Mouse (Mus musculus) MEL (cell line): ENCODE measurements around the gene Ptk7. TPM values are rescaled to one million over a fixed set of nuclear protein-coding genes. Genes with fewer than 3 reads are reported as not detected.

ENCODE experiments used
- DNase-seq: peaks from one replicate; pipeline ENCODE4 v3.0.0; 2011; ENCODE audit warnings: low read depth, low spot score
- H3K27ac ChIP-seq: 2 replicates; pipeline ENCODE4 v1.5.1; 2012; ENCODE audit warnings: low read depth, mild to moderate bottlenecking, control low read depth, low read length, moderate library complexity; ENCODE audit not compliant: control insufficient read depth
- H3K27me3 ChIP-seq, 2 experiments: fragments of 150-350 bp in 1 of 2; sonication (generic) in 1 of 2; 2 replicates each; pipeline ENCODE4 v1.6.1; 2012; ENCODE audit warnings: low read length in 2 of 2, mild to moderate bottlenecking in 2 of 2, improper control_type of control experiment in 1 of 2, moderate library complexity in 1 of 2; ENCODE audit not compliant: insufficient read depth in 2 of 2, control insufficient read depth in 1 of 2
- H3K36me3 ChIP-seq, 2 experiments: 2 replicates each; pipeline ENCODE4 v1.6.1; 2012 to 2014; ENCODE audit warnings: low read length in 2 of 2, improper control_type of control experiment in 1 of 2, inconsistent platforms in 1 of 2, mild to moderate bottlenecking in 1 of 2; ENCODE audit not compliant: insufficient read depth in 2 of 2, control insufficient read depth in 1 of 2
- H3K4me1 ChIP-seq, 2 experiments: fragments of 150-350 bp in 1 of 2; sonication (generic) in 1 of 2; 2 replicates each; pipeline ENCODE4 v1.6.1; 2012; ENCODE audit warnings: low read length in 2 of 2, improper control_type of control experiment in 1 of 2, mild to moderate bottlenecking in 1 of 2; ENCODE audit not compliant: insufficient read depth in 2 of 2, control insufficient read depth in 1 of 2
- H3K4me3 ChIP-seq, 2 experiments: fragments of 150-350 bp in 1 of 2; sonication (generic) in 1 of 2; 2 replicates each; pipeline ENCODE4 v1.5.1; 2012; ENCODE audit warnings: low read depth in 2 of 2, low read length in 2 of 2, mild to moderate bottlenecking in 2 of 2, moderate library complexity in 2 of 2, control low read depth in 1 of 2, improper control_type of control experiment in 1 of 2; ENCODE audit not compliant: control insufficient read depth in 1 of 2, insufficient read depth in 1 of 2
- H3K79me2 ChIP-seq: 2 replicates; pipeline ENCODE4 v1.6.1; 2012; ENCODE audit warnings: mild to moderate bottlenecking, low read length, moderate library complexity; ENCODE audit not compliant: control insufficient read depth, poor library complexity, insufficient read depth
- H3K9ac ChIP-seq: 2 replicates; pipeline ENCODE4 v1.6.1; 2012; ENCODE audit warnings: low read depth, mild to moderate bottlenecking, control low read depth, low read length, moderate library complexity; ENCODE audit not compliant: control insufficient read depth, poor library complexity, severe bottlenecking
- H3K9me3 ChIP-seq: fragments of 150-350 bp; sonication (generic); replicated peaks from 2 replicates; pipeline ENCODE4 v1.6.1; 2012; ENCODE audit warnings: mild to moderate bottlenecking, low read length, improper control_type of control experiment, moderate library complexity; ENCODE audit not compliant: insufficient read depth
- BHLHE40 ChIP-seq: IDR thresholded peaks from 2 replicates; pipeline ENCODE4 v1.6.1; 2012; ENCODE audit warnings: low read depth, mild to moderate bottlenecking, inconsistent platforms, low read length, improper control_type of control experiment, borderline replicate concordance
- CHD1 ChIP-seq: IDR thresholded peaks from 2 replicates; pipeline ENCODE4 v1.6.1; 2012; ENCODE audit warnings: low read depth, mild to moderate bottlenecking, inconsistent platforms, low read length, improper control_type of control experiment
- CHD2 ChIP-seq: IDR thresholded peaks from 2 replicates; pipeline ENCODE4 v1.6.1; 2011; ENCODE audit warnings: low read length, improper control_type of control experiment
- E2F4 ChIP-seq: IDR thresholded peaks from 2 replicates; pipeline ENCODE4 v1.6.1; 2011; ENCODE audit warnings: low read depth, low read length, improper control_type of control experiment, borderline replicate concordance
- ELF1 ChIP-seq: IDR thresholded peaks from 2 replicates; pipeline ENCODE4 v1.6.1; 2014; ENCODE audit warnings: low read depth, mild to moderate bottlenecking, inconsistent platforms, low read length, improper control_type of control experiment, moderate library complexity
- EP300 ChIP-seq, 2 experiments: IDR thresholded peaks; 2 replicates each; pipeline ENCODE4 v1.6.1; 2011; ENCODE audit warnings: improper control_type of control experiment in 2 of 2, low read length in 2 of 2, low read depth in 1 of 2, mild to moderate bottlenecking in 1 of 2
- ETS1 ChIP-seq: IDR thresholded peaks from 2 replicates; pipeline ENCODE4 v1.6.1; 2012; ENCODE audit warnings: low read depth, mild to moderate bottlenecking, inconsistent platforms, low read length, improper control_type of control experiment, moderate library complexity
- GATA1 ChIP-seq: IDR thresholded peaks from 2 replicates; pipeline ENCODE4 v1.6.1; 2011; ENCODE audit warnings: low read depth, low read length, improper control_type of control experiment
- HCFC1 ChIP-seq: IDR thresholded peaks from 2 replicates; pipeline ENCODE4 v1.6.1; 2012; ENCODE audit warnings: low read depth, mild to moderate bottlenecking, inconsistent platforms, low read length, improper control_type of control experiment, moderate library complexity
- KAT2A ChIP-seq: conservative IDR thresholded peaks from 2 replicates; pipeline ENCODE4 v1.6.1; 2012; ENCODE audit warnings: low read depth, low read length, improper control_type of control experiment, inconsistent platforms
- MAZ ChIP-seq: IDR thresholded peaks from 2 replicates; pipeline ENCODE4 v1.6.1; 2012; ENCODE audit warnings: low read depth, mild to moderate bottlenecking, inconsistent platforms, low read length, improper control_type of control experiment
- MEF2A ChIP-seq: IDR thresholded peaks from 2 replicates; pipeline ENCODE4 v1.6.1; 2014; ENCODE audit warnings: low read depth, mild to moderate bottlenecking, inconsistent platforms, low read length, improper control_type of control experiment; ENCODE audit not compliant: poor library complexity, insufficient replicate concordance, severe bottlenecking; ENCODE audit errors: extremely low read depth
- MXI1 ChIP-seq: IDR thresholded peaks from 2 replicates; pipeline ENCODE4 v1.6.1; 2011; ENCODE audit warnings: mild to moderate bottlenecking, low read depth, low read length, improper control_type of control experiment
- NELFE ChIP-seq: IDR thresholded peaks from 2 replicates; pipeline ENCODE4 v1.6.1; 2011; ENCODE audit warnings: low read depth, low read length, improper control_type of control experiment
- NRF1 ChIP-seq: IDR thresholded peaks from 2 replicates; pipeline ENCODE4 v1.6.1; 2014; ENCODE audit warnings: low read depth, mild to moderate bottlenecking, inconsistent platforms, low read length, improper control_type of control experiment, moderate library complexity; ENCODE audit not compliant: poor library complexity, insufficient read depth, severe bottlenecking
- POLR2A ChIP-seq, 2 experiments: IDR thresholded peaks; 2 replicates each; pipeline ENCODE4 v1.6.1; 2011 to 2012; ENCODE audit warnings: low read length in 2 of 2, mild to moderate bottlenecking in 2 of 2, control low read depth in 1 of 2, improper control_type of control experiment in 1 of 2, low read depth in 1 of 2, moderate library complexity in 1 of 2; ENCODE audit not compliant: control insufficient read depth in 1 of 2, insufficient read depth in 1 of 2, poor library complexity in 1 of 2
- RAD21 ChIP-seq: IDR thresholded peaks from 2 replicates; pipeline ENCODE4 v1.6.1; 2011; ENCODE audit warnings: mild to moderate bottlenecking, low read depth, low read length, improper control_type of control experiment
- RCOR1 ChIP-seq: IDR thresholded peaks from 2 replicates; pipeline ENCODE4 v1.6.1; 2012; ENCODE audit warnings: low read depth, mild to moderate bottlenecking, inconsistent platforms, low read length, improper control_type of control experiment
- SIN3A ChIP-seq: IDR thresholded peaks from 2 replicates; pipeline ENCODE4 v1.6.1; 2012; ENCODE audit warnings: low read length, improper control_type of control experiment, inconsistent platforms
- SMC3 ChIP-seq: IDR thresholded peaks from 2 replicates; pipeline ENCODE4 v1.6.1; 2011; ENCODE audit warnings: low read depth, low read length, improper control_type of control experiment
- TAL1 ChIP-seq: IDR thresholded peaks from 2 replicates; pipeline ENCODE4 v1.6.1; 2012; ENCODE audit warnings: mild to moderate bottlenecking, inconsistent platforms, low read length, moderate library complexity, mixed read lengths
- TBP ChIP-seq: IDR thresholded peaks from 2 replicates; pipeline ENCODE4 v1.8.0; 2011; ENCODE audit warnings: low read depth, low read length, improper control_type of control experiment
- TCF12 ChIP-seq: IDR thresholded peaks from 2 replicates; pipeline ENCODE4 v1.6.1; 2014; ENCODE audit warnings: low read depth, mild to moderate bottlenecking, inconsistent platforms, low read length, improper control_type of control experiment, moderate library complexity
- UBTF ChIP-seq: IDR thresholded peaks from 2 replicates; pipeline ENCODE4 v1.6.1; 2012; ENCODE audit warnings: low read depth, mild to moderate bottlenecking, inconsistent platforms, low read length, improper control_type of control experiment, moderate library complexity, borderline replicate concordance; ENCODE audit not compliant: insufficient read depth
- USF1 ChIP-seq: IDR thresholded peaks from 2 replicates; pipeline ENCODE4 v1.6.1; 2014; ENCODE audit warnings: low read depth, mild to moderate bottlenecking, inconsistent platforms, low read length, improper control_type of control experiment, moderate library complexity
- USF2 ChIP-seq, 2 experiments: IDR thresholded peaks; 2 replicates each; pipeline ENCODE4 v1.6.1; 2011 to 2012; ENCODE audit warnings: improper control_type of control experiment in 2 of 2, low read length in 2 of 2, borderline replicate concordance in 1 of 2, inconsistent platforms in 1 of 2, low read depth in 1 of 2, mild to moderate bottlenecking in 1 of 2; ENCODE audit not compliant: insufficient read depth in 1 of 2
- ZC3H11A ChIP-seq: IDR thresholded peaks from 2 replicates; pipeline ENCODE4 v1.6.1; 2012; ENCODE audit warnings: low read depth, mild to moderate bottlenecking, inconsistent platforms, low read length, improper control_type of control experiment
- ZKSCAN1 ChIP-seq: IDR thresholded peaks from 2 replicates; pipeline ENCODE4 v1.6.1; 2012; ENCODE audit warnings: low read depth, mild to moderate bottlenecking, inconsistent platforms, low read length, improper control_type of control experiment, moderate library complexity
- ZMIZ1 ChIP-seq: IDR thresholded peaks from 2 replicates; pipeline ENCODE4 v1.6.1; 2012; ENCODE audit warnings: low read depth, mild to moderate bottlenecking, inconsistent platforms, low read length, improper control_type of control experiment, moderate library complexity
- polyA plus RNA-seq, 2 experiments: library from polyadenylated mRNA; stranded (reverse) in 1 of 2; unstranded in 1 of 2; fragments of >175 nt in 1 of 2; fragments of >200 nt in 1 of 2; gene quantifications; 2 replicates each; pipeline versions ENCODE4 v1.2.1 to v1.2.4; 2012; ENCODE audit warnings: low replicate concordance in 2 of 2, low read depth in 1 of 2; ENCODE audit not compliant: insufficient read length in 2 of 2, insufficient read depth in 1 of 2, missing spikeins in 1 of 2
- total RNA-seq: library from RNA; depleted of rRNA; stranded (reverse); fragments of 300-350 nt; gene quantifications from 2 replicates; pipeline ENCODE4 v1.2.3, GENCODE M21; 2012

The Ptk7 gene
- total and polyA plus RNA-seq, 3 experiments = 0.04 to 0.10 TPM; not detected in 1

DNA sequence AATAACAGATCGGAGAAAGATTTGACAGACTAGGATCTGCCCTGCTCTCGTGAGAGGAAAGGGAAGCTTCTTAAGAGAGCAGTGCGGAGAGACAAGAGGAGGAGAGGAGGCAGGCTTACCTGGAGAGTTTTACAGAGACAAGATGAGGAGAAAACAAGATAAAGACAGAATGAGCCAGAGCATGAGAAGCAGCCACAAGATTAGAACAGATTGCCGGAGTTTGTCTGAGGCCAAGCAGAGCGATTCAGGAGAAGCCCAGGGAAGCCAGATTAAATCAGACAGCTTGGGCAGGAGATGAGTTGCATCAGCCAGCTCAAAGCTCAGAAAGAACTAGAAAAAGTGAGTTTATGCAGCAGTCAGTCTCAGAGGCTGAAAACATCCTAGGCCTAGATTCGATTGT lies 40.4 kb downstream of the Ptk7 start:
- peaks cover 7 to 18% of the 10 kb centered on the region in 2 experiments; a peak in 3 of 4 replicates for H3K4me1 ChIP-seq
- no peaks in the 10 kb centered on the region for H3K79me2 ChIP-seq
- H3K9ac ChIP-seq = peak overlapping the region; percentile 62
- H3K4me3 ChIP-seq = peak overlapping the region; percentile 4 to 45; a peak in 3 of 4 replicates
- peak; percentile 36; the same call in 1 of the 2 replicates for TF ChIP-seq KAT2A
- 0 out of 2 replicates have a peak, but pooled peaks have one; percentile 58 for TF ChIP-seq UBTF
- TF ChIP-seq E2F4 = no peak
- TF ChIP-seq ZMIZ1 = no peak
- peak; percentile 76; the same call in 1 of the 2 replicates for TF ChIP-seq RCOR1
- TF ChIP-seq ETS1 = no peak
- TF ChIP-seq TAL1 = no peak
- TF ChIP-seq POLR2A (IDR thresholded peaks at IDR 0.05; ENCODE audit: control insufficient read depth in 1 of 2, insufficient read depth in 1 of 2, low read depth in 1 of 2, low read length in 2 of 2, poor library complexity in 1 of 2) = peak in 1 of 2 experiments; percentile 33; a peak in 1 of 4 replicates
- 0 out of 2 replicates have a peak, but pooled peaks have one; percentile 6 for TF ChIP-seq BHLHE40
- TF ChIP-seq TBP = peak; percentile 33; the same call in 1 of the 2 replicates
- TF ChIP-seq GATA1 = peak; percentile 47
- TF ChIP-seq NRF1 = no peak
- peak; percentile 59 for TF ChIP-seq MXI1
- TF ChIP-seq MEF2A = no peak
- TF ChIP-seq HCFC1 = peak; percentile 49; the same call in 1 of the 2 replicates
- peak; percentile 19; the same call in 1 of the 2 replicates for TF ChIP-seq TCF12
- TF ChIP-seq ZKSCAN1 = no peak
- TF ChIP-seq USF2 (IDR thresholded peaks at IDR 0.05; ENCODE audit: borderline replicate concordance in 1 of 2, insufficient read depth in 1 of 2, low read depth in 1 of 2, low read length in 2 of 2) = no peak
- TF ChIP-seq EP300 (IDR thresholded peaks at IDR 0.05; ENCODE audit: low read depth in 1 of 2, low read length in 2 of 2) = peak; percentile 36 to 42; a peak in 3 of 4 replicates
- no peaks in the 10 kb centered on the region for H3K9me3 ChIP-seq
- H3K27ac ChIP-seq = peak overlapping the region; percentile 88
- H3K27me3 ChIP-seq = no peaks in the 10 kb centered on the region; a peak in 1 of 4 replicates
- DNase-seq = peak; percentile 76
- peaks cover 0 to 6% of the 10 kb centered on the region in 2 experiments; a peak in 1 of 4 replicates for H3K36me3 ChIP-seq

- peaks cover 0 to 6% of the 10 kb centered on the region in 2 experiments; a peak in 1 of 4 replicates for H3K36me3 ChIP-seq
- peak overlapping the region; percentile 88 for H3K27ac ChIP-seq
- peak overlapping the region; percentile 21 to 43 for H3K4me3 ChIP-seq
- no peaks in the 10 kb centered on the region; a peak in 1 of 4 replicates for H3K27me3 ChIP-seq
- H3K9ac ChIP-seq = peak overlapping the region; percentile 62
- DNase-seq = peak; percentile 95
- H3K9me3 ChIP-seq = no peaks in the 10 kb centered on the region
- H3K79me2 ChIP-seq = no peaks in the 10 kb centered on the region
- peaks cover 7 to 18% of the 10 kb centered on the region in 2 experiments; a peak in 3 of 4 replicates for H3K4me1 ChIP-seq
- TF ChIP-seq TBP = 0 out of 2 replicates have a peak, but pooled peaks have one; percentile 3
- no peak for TF ChIP-seq CHD1
- no peak for TF ChIP-seq CHD2
- no peak for TF ChIP-seq TCF12
- TF ChIP-seq MAZ = peak; percentile 73; the same call in 1 of the 2 replicates
- no peak for TF ChIP-seq MXI1
- TF ChIP-seq SIN3A = peak; percentile 22; the same call in 1 of the 2 replicates
- peak; percentile 73 for TF ChIP-seq USF1
- no peak for TF ChIP-seq ELF1
- peak; percentile 22; the same call in 1 of the 2 replicates for TF ChIP-seq NELFE
- TF ChIP-seq MEF2A = no peak
- no peak for TF ChIP-seq RAD21
- 0 out of 2 replicates have a peak, but pooled peaks have one; percentile 23 for TF ChIP-seq ZMIZ1
- no peak for TF ChIP-seq ZC3H11A
- no peak for TF ChIP-seq SMC3
- peak; percentile 29; the same call in 1 of the 2 replicates for TF ChIP-seq BHLHE40
These were observed 41.1 kb downstream of the Ptk7 start for GRCm38 (mm10) chr17:46588173-46588572.
